Mouse (Mus musculus): ENCODE measurements around the gene Spg7. TPM values are rescaled to one million over a fixed set of nuclear protein-coding genes. Genes with fewer than 3 reads are reported as not detected.

Gene Spg7
- total RNA-seq, 2 experiments from 2014 or later, result 58.2 to 62.2 TPM

Small RNA genes lying within 50 kb of the gene (microRNA-seq; reads per million reads assigned to microRNA genes)
- gene Mir7079 (1.0 reads per million), gene Mir7080 (156 reads per million, percentile 61 among the genes with 10 or more reads in this experiment)

Other genes with a start within 250 kb of the Spg7 start
- gene Cdh15, start 215.0 kb upstream of the Spg7 start, total RNA-seq (2021), result under 1 TPM; 0.59 to 0.89 TPM
- gene Ankrd11, start 20.7 kb upstream of the Spg7 start, total RNA-seq (2021), result 100 to 1,000 TPM; 145 to 177 TPM
- gene Rpl13, start 39.4 kb downstream of the Spg7 start, total RNA-seq (2021), result 100 to 1,000 TPM; 350 to 427 TPM
- gene Cpne7, start 54.4 kb downstream of the Spg7 start, total RNA-seq (2021), result 10 to 100 TPM; 42.7 to 75.2 TPM
- not detected for gene Sult5a1, start 95.4 kb downstream of the Spg7 start, total RNA-seq (2021)
- gene Dpep1, start 123.3 kb downstream of the Spg7 start, total RNA-seq (2021), result not detected
- 100 to 1,000 TPM in 1 of 2 experiments, 10 to 100 TPM in 1; 95.8 to 113 TPM for gene Chmp1a, start 149.8 kb downstream of the Spg7 start, total RNA-seq (2021)
- 1 to 10 TPM; 6.4 to 7.5 TPM for gene Spata33, start 149.9 kb downstream of the Spg7 start, total RNA-seq (2021)
- gene Cdk10, start 161.9 kb downstream of the Spg7 start, total RNA-seq (2021), result 100 to 1,000 TPM in 1 of 2 experiments, 10 to 100 TPM in 1; 76.8 to 101 TPM
- 10 to 100 TPM; 86.7 to 88.8 TPM for gene Spata2l, start 173.3 kb downstream of the Spg7 start, total RNA-seq (2021)
- 10 to 100 TPM; 19.2 to 24.8 TPM for gene Zfp276, start 191.3 kb downstream of the Spg7 start, total RNA-seq (2021)
- 10 to 100 TPM; 56.1 to 67.6 TPM for gene Vps9d1, start 191.4 kb downstream of the Spg7 start, total RNA-seq (2021)